Mouse (Mus musculus): Measurements from ENCODE around the gene Calm1. TPM values are rescaled to one million over a fixed set of nuclear protein-coding genes. Genes with fewer than 3 reads are reported as not detected.

The Calm1 gene
- total and polyA plus RNA-seq, 3 experiments = 450 to 750 (median 627) TPM

- dilution Hi-C loops (cut with MboI; ENCODE audit: extremely low pct_ligation_motif_present, extremely low pct_unique_long_range_greater_than_20kb, low sequenced_read_pairs) = no loop called here
- no peak overlapping the region for H3K9ac ChIP-seq (ENCODE audit: insufficient read depth, low read depth)
- no peaks in the 10 kb centered on the region for H3K9me3 ChIP-seq (replicated peaks; ENCODE audit: low read length)
- peaks cover 50 to 82% of the 10 kb centered on the region in 2 experiments for H3K36me3 ChIP-seq (replicated peaks in 1 of 2; ENCODE audit: control insufficient read depth in 1 of 2, insufficient read depth in 1 of 2, low read length in 1 of 2)
- no peak for TF ChIP-seq JUND (conservative IDR thresholded peaks at IDR 0.05; ENCODE audit: low read depth, low read length)
- TF ChIP-seq SMC3 (IDR thresholded peaks at IDR 0.05; ENCODE audit: low read depth, low read length) = no peak
- TF ChIP-seq NELFE (IDR thresholded peaks at IDR 0.05; ENCODE audit: low read depth, low read length) = no peak
- no peak for TF ChIP-seq GABPA (IDR thresholded peaks at IDR 0.05; ENCODE audit: insufficient replicate concordance, low read depth, low read length)
- TF ChIP-seq UBTF (IDR thresholded peaks at IDR 0.05; ENCODE audit: low read depth, low read length) = no peak
- no peak for TF ChIP-seq POLR2A (IDR thresholded peaks at IDR 0.05; ENCODE audit: low read depth, low read length)
- no peak for TF ChIP-seq POLR2AphosphoS2 (IDR thresholded peaks at IDR 0.05; ENCODE audit: low read depth, low read length)
- no peak for TF ChIP-seq TCF12 (IDR thresholded peaks at IDR 0.05; ENCODE audit: low read depth, low read length)
- no peak for TF ChIP-seq ELF1 (IDR thresholded peaks at IDR 0.05; ENCODE audit: low read depth, low read length)
- no peak for TF ChIP-seq USF1 (IDR thresholded peaks at IDR 0.05; ENCODE audit: low read depth, low read length)
- no peak for TF ChIP-seq ZNF384 (IDR thresholded peaks at IDR 0.05; ENCODE audit: low read depth, low read length)
- no peak for TF ChIP-seq RCOR1 (conservative IDR thresholded peaks at IDR 0.05; ENCODE audit: low read depth, low read length)
- TF ChIP-seq CHD2 (IDR thresholded peaks at IDR 0.05; ENCODE audit: low read length) = no peak
- TF ChIP-seq E2F4 (IDR thresholded peaks at IDR 0.05; ENCODE audit: insufficient replicate concordance, low read depth, low read length) = no peak
- no peak for TF ChIP-seq RAD21 (IDR thresholded peaks at IDR 0.05; ENCODE audit: low read depth, low read length)
- in situ Hi-C loops (cut with MboI; ENCODE audit: low pct_ligation_motif_present, low pct_unique_long_range_greater_than_20kb, low sequenced_read_pairs) = no loop called here
- peaks cover 0 to 59% of the 10 kb centered on the region in 2 experiments; a peak in 3 of 4 replicates for H3K4me1 ChIP-seq (ENCODE audit: control insufficient read depth in 1 of 2, insufficient read depth in 2 of 2)
- H3K79me2 ChIP-seq (replicated peaks; ENCODE audit: control insufficient read depth, extremely low read depth, insufficient read depth, poor library complexity, severe bottlenecking) = peaks cover 21% of the 10 kb centered on the region
- H3K27ac ChIP-seq (ENCODE audit: insufficient read depth, low read depth) = no peak overlapping the region
- H3K4me2 ChIP-seq (ENCODE audit: insufficient read depth, low read depth, poor library complexity, severe bottlenecking) = no peak overlapping the region
- DNase-seq (ENCODE audit: extremely low read depth) = no peak
- H3K4me3 ChIP-seq (replicated peaks in 1 of 3; ENCODE audit: low read depth in 2 of 3, low read length in 2 of 3, poor library complexity in 1 of 3) = no peak overlapping the region
- H3K27me3 ChIP-seq (replicated peaks) = no peaks in the 10 kb centered on the region
Observed at GRCm38 (mm10) chr12:100206521-100206920, 7.3 kb downstream of the Calm1 start.

DNA sequence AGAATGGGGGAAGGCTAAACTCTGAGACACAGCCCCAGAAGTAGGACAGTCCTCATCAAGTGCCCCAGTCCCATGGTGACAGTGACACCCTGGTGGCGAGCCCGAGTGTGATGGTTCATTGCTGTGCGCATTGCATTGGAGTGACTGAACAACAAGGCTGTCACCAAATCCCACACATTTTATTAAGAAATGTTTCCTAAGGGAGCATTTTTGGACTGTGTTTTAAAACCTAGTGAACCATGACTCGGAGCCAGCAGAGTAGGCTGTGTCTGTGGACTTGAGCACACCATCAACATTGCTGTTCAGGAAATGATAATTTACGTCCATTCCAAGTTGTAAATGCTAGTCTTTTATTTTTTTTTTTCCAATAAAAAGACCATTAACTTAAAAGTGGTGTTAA lies 7.7 kb downstream of the Calm1 start:
- peaks cover 2 to 63% of the 10 kb centered on the region in 2 experiments for H3K4me1 ChIP-seq (ENCODE audit: control insufficient read depth in 1 of 2, insufficient read depth in 2 of 2)
- peaks cover 18% of the 10 kb centered on the region for H3K79me2 ChIP-seq (replicated peaks; ENCODE audit: control insufficient read depth, extremely low read depth, insufficient read depth, poor library complexity, severe bottlenecking)
- H3K27ac ChIP-seq (ENCODE audit: insufficient read depth, low read depth) = no peak overlapping the region
- H3K9me3 ChIP-seq (replicated peaks; ENCODE audit: low read length) = no peaks in the 10 kb centered on the region
- dilution Hi-C loops (cut with MboI; ENCODE audit: extremely low pct_ligation_motif_present, extremely low pct_unique_long_range_greater_than_20kb, low sequenced_read_pairs) = no loop called here
- H3K4me3 ChIP-seq (replicated peaks in 1 of 3; ENCODE audit: low read depth in 2 of 3, low read length in 2 of 3, poor library complexity in 1 of 3) = no peak overlapping the region
- no peaks in the 10 kb centered on the region for H3K27me3 ChIP-seq (replicated peaks)
- H3K4me2 ChIP-seq (ENCODE audit: insufficient read depth, low read depth, poor library complexity, severe bottlenecking) = no peak overlapping the region
- H3K9ac ChIP-seq (ENCODE audit: insufficient read depth, low read depth) = no peak overlapping the region
- in situ Hi-C loops (cut with MboI; ENCODE audit: low pct_ligation_motif_present, low pct_unique_long_range_greater_than_20kb, low sequenced_read_pairs) = no loop called here
- no peak for DNase-seq (ENCODE audit: extremely low read depth)
- H3K36me3 ChIP-seq (replicated peaks in 1 of 2; ENCODE audit: control insufficient read depth in 1 of 2, insufficient read depth in 1 of 2, low read length in 1 of 2) = peaks cover 50 to 82% of the 10 kb centered on the region in 2 experiments
- TF ChIP-seq ZKSCAN1 (IDR thresholded peaks at IDR 0.05; ENCODE audit: borderline replicate concordance, low read depth, low read length) = no peak
- TF ChIP-seq RAD21 (IDR thresholded peaks at IDR 0.05; ENCODE audit: low read depth, low read length) = no peak
- no peak for TF ChIP-seq ZMIZ1 (IDR thresholded peaks at IDR 0.05; ENCODE audit: low read depth, low read length)
